Mouse (Mus musculus) midbrain, embryonic 12.5 days (tissue): Measurements from ENCODE around the gene St5. TPM values are rescaled to one million over a fixed set of nuclear protein-coding genes. Genes with fewer than 3 reads are reported as not detected.

Experiments used
- ATAC-seq: fragments of 200-750 bp; cut with Nextera tagmentation; 2 replicates; pipeline ENCODE4 v1.8.0; 2017; ENCODE audit warnings: low read depth, moderate TSS enrichment, moderate library complexity; ENCODE audit not compliant: low FRiP score
- H3K27ac ChIP-seq: fragments of 300-500 bp; sonication (generic); replicated peaks from 2 replicates; pipeline ENCODE4 v1.5.1; 2016; ENCODE audit warnings: mild to moderate bottlenecking
- H3K27me3 ChIP-seq: fragments of 300-500 bp; sonication (generic); 2 replicates; pipeline ENCODE4 v1.6.1; 2016; ENCODE audit warnings: mild to moderate bottlenecking
- H3K36me3 ChIP-seq: fragments of 300-500 bp; sonication (generic); 2 replicates; pipeline ENCODE4 v1.6.1; 2016
- H3K4me1 ChIP-seq: fragments of 300-500 bp; sonication (generic); 2 replicates; pipeline ENCODE4 v1.6.1; 2016
- H3K4me2 ChIP-seq: fragments of 300-500 bp; sonication (generic); replicated peaks from 2 replicates; pipeline ENCODE4 v1.6.1; 2016; ENCODE audit warnings: mild to moderate bottlenecking, moderate library complexity
- H3K4me3 ChIP-seq: fragments of 300-500 bp; sonication (generic); 2 replicates; pipeline ENCODE4 v1.5.1; 2016; ENCODE audit warnings: mild to moderate bottlenecking
- H3K9ac ChIP-seq: fragments of 300-500 bp; sonication (generic); replicated peaks from 2 replicates; pipeline ENCODE4 v1.6.1; 2016; ENCODE audit warnings: mild to moderate bottlenecking, moderate library complexity
- H3K9me3 ChIP-seq: fragments of 300-500 bp; sonication (generic); 2 replicates; pipeline ENCODE4 v1.6.1; 2016; ENCODE audit warnings: mild to moderate bottlenecking
- WGBS: fragments of 180-500 bp; shearing (Covaris S2); methylation state at CpG from one replicate; pipeline ENCODE4 v1.1.7; 2016; 5-methylcytosine and 5-hydroxymethylcytosine counted together
- polyA plus RNA-seq: library from polyadenylated mRNA; unstranded; fragments of >200 nt; fragmentation: Nextera tagmentation; extraction: Ambion mirVana; gene quantifications from 2 replicates; pipeline ENCODE4 v1.2.1, GENCODE M21; 2016

St5 gene
- polyA plus RNA-seq, 1 experiment from 2014 or later, result 38.1 TPM

DNA sequence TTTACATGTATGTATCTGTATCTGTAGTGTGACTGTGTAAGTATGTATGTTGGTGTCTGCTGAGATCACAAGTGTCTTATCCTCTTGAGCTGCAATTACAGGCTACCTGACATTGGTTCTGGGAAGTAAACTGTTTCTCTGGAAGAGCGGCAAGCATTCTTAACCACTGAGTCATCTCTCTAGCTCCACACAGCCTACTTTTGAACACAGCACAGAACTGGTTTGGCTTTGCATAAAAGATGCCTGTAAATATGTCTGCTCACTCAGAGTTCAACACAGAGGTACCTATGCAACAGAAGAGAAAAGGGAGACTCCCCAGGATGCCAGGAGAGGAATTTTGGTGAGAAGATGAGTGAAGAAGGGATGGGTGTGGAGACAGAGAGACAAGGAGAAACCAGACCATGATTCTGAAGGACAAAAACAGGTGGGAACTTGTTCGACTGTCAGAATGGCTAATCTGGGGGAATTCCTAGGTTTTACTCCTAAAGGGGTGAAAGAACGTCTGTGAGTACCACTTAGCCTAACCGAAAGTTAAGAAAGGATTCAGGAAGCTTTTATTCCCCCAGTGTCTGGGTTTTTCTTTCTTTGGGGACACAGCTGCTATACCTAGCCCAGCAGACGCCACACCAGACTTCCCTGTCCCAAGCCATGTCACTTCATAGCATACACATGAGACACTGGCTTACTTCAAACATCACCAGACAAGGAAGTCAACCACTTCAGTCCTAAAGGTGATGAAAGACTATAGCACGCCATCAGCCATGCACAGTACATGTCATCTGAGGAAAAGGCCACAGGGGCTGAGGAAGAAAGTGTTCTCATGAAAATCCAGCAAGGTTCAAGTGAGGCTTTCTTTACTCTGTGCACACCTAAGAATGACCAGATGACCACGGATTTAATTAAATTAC, 73.3 kb downstream of the St5 start:
- no peak overlapping the region for H3K27ac ChIP-seq
- H3K9ac ChIP-seq, result no peak overlapping the region
- 82% methylated on average over 7 of the region's 7 CpGs for WGBS
- H3K27me3 ChIP-seq, result no peaks in the 10 kb centered on the region
- no peak overlapping the region for H3K4me2 ChIP-seq
- 0 out of 2 replicates have a peak, but pooled peaks cover 3% of the 10 kb centered on the region for H3K4me1 ChIP-seq
- no peaks in the 10 kb centered on the region for H3K36me3 ChIP-seq
- no peak overlapping the region for H3K4me3 ChIP-seq
- no peaks in the 10 kb centered on the region for H3K9me3 ChIP-seq
- ATAC-seq, result no peak

DNA sequence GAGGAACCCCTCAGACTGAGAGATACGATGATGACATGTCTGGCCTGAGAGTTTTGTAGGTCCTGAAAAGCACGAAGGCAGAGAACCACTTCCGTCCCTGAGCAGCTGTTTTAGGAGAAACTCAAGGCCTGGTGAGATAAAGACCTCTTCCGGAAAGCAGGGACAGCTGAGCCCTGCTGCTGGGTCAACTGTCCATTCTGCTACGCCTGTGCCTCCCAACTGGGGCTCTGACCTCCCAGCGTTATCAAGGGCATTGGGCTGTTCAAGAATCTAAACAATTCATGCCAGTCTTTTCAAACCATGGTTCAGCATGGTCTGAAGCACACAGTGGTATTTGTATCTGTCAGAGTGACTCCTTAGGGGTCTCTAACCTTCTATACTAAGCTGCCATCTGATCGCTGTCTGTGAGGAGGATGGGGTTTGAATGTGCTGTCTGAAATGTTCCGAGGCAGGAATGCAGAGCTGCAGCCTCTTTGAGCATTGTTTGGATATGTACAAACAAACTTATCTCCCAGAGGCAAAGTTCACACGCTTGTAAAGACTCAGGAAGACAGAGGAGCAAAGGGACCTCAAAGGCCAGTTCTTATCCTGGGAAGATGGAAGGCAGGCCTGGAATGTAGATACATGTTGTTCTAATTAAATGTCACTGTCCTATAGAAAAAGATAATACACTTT, 74.3 kb downstream of the St5 start:
- Histone ChIP-seq H3K27ac (no peak overlapping the region), H3K9ac (no peak overlapping the region), H3K4me3 (no peak overlapping the region), H3K9me3 (no peaks in the 10 kb centered on the region), H3K36me3 (no peaks in the 10 kb centered on the region), H3K4me1 (0 out of 2 replicates have a peak, but pooled peaks cover 3% of the 10 kb centered on the region), H3K27me3 (no peaks in the 10 kb centered on the region), H3K4me2 (no peak overlapping the region)
- ATAC-seq, result no peak
- 42% methylated on average over 9 of the region's 9 CpGs for WGBS

DNA sequence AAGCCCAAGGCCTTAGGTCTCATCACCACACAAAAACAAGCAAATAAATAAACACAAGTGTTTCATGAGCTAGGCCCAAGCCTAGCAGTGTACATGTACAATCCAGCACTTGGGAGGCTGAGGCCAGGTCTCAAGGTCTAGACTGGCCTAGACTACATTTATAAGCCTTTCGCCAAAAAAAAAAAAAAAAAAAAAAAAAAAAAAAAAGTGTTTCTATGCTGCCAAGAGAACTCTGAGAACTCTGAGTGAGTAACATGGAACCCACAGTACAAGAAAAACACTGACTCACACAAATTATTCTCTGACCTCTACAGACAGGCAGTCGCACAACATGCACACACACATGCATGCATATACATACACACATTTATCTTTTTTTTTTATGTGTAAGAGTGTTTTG, 75.6 kb downstream of the St5 start:
- no peak for ATAC-seq
- Histone ChIP-seq H3K9ac (no peak overlapping the region), H3K4me1 (0 out of 2 replicates have a peak, but pooled peaks cover 3% of the 10 kb centered on the region), H3K9me3 (no peaks in the 10 kb centered on the region), H3K4me2 (no peak overlapping the region), H3K4me3 (no peak overlapping the region), H3K27ac (no peak overlapping the region), H3K27me3 (no peaks in the 10 kb centered on the region), H3K36me3 (no peaks in the 10 kb centered on the region)
- WGBS, result 91% methylated on average over 2 of the region's 2 CpGs

DNA sequence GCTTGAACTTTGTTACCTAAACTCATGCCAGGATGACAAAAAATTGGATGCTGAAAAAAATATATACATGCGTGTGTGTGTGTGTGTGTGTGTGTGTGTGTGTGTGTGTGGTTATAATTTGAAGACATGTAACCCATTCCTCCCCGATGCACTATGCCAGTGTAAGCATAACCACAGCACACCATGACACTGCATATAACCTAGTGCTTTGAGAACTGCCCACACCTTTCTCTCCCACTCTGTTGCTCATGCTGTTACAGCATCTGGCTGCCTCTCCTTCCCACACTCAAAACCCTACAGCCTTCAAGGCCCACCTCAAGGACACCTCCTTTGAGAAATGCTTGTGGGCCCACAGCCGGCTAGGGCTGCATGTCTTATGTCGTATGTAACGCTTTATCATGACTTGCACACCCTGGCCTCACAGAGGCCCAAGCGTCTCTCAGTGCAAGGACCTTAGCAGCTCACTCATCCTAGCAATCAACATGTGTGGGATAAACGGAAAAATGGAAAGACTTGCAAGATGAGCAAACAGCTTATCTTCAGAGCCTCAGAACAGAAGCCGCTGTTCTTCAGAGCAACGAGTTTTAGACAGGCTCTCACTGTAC, 81.1 kb downstream of the St5 start:
- H3K9ac ChIP-seq, result no peak overlapping the region
- no peak overlapping the region for H3K27ac ChIP-seq
- no peak for ATAC-seq
- no peak overlapping the region for H3K4me3 ChIP-seq
- WGBS, result 87% methylated on average over 9 of the region's 9 CpGs
- H3K4me1 ChIP-seq, result no peaks in the 10 kb centered on the region
- H3K9me3 ChIP-seq, result no peaks in the 10 kb centered on the region
- no peaks in the 10 kb centered on the region for H3K36me3 ChIP-seq
- H3K4me2 ChIP-seq, result no peak overlapping the region
- no peaks in the 10 kb centered on the region for H3K27me3 ChIP-seq

DNA sequence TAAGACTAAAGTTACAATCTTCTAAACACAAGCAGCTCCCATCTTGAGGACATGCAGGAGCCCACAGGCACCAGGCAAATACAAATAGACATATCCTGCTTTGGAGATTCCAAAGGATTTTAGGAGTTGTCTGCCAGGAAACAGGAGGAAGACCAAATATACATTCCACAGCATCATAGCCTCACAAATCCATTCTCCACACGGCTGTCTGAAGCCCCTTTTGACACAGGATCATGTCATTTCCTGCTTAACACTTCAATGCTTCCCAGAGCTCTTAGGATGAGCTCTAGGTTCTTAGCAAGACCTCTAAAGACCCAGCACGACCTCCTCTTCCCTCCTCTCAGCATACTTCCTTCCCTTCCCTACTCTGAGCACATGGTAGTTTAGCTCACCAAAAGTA, 82.4 kb downstream of the St5 start:
- Histone ChIP-seq H3K9ac (no peak overlapping the region), H3K4me2 (no peak overlapping the region), H3K36me3 (no peaks in the 10 kb centered on the region), H3K4me1 (peaks cover 11% of the 10 kb centered on the region), H3K27ac (no peak overlapping the region), H3K27me3 (no peaks in the 10 kb centered on the region), H3K4me3 (no peak overlapping the region), H3K9me3 (no peaks in the 10 kb centered on the region)
- ATAC-seq, result no peak
- WGBS, result 49% methylated on average over 2 of the region's 2 CpGs

DNA sequence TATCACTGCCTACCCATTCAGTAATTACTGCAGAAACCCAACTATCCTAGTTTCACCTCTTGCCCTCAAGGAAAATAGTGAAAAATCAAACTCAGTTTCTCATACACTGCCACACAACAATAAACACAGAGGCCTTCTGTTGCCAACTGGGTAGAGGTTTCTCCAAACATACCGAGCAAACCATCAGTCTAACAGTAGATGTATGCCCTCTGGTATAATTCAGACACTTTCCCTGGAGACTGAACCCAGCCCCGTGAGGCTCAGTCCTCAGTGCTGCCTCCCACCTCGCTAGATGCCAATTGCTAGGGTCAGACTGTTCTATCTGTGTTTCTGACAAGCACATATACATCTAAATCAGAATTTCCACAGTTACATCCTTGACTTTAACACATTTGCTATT, 83.1 kb downstream of the St5 start:
- Histone ChIP-seq H3K27me3 (no peaks in the 10 kb centered on the region), H3K9ac (no peak overlapping the region), H3K4me2 (no peak overlapping the region), H3K4me1 (peaks cover 18% of the 10 kb centered on the region), H3K9me3 (no peaks in the 10 kb centered on the region), H3K36me3 (no peaks in the 10 kb centered on the region), H3K4me3 (no peak overlapping the region), H3K27ac (no peak overlapping the region)
- ATAC-seq, result no peak
- 88% methylated on average over 3 of the region's 3 CpGs for WGBS

DNA sequence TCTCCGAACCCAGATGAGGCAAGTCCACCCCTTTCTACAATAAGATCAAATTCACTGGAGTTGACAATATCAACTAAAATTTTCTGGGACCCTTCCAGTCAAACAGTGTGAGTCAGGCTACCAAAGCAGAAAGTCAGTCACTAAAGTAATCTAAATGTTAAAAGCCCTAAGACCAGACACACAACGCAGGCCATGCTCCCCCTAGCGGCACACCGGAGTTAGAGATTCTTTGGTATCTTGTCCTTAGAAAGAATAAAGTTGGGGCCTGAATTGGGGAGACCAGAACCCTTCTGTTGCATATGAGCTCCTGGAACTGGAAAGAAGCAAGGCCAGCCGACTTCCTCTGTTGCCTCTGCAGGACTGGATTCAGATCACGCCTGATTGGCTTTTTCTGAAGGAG, 84.7 kb downstream of the St5 start:
- no peak for ATAC-seq

DNA sequence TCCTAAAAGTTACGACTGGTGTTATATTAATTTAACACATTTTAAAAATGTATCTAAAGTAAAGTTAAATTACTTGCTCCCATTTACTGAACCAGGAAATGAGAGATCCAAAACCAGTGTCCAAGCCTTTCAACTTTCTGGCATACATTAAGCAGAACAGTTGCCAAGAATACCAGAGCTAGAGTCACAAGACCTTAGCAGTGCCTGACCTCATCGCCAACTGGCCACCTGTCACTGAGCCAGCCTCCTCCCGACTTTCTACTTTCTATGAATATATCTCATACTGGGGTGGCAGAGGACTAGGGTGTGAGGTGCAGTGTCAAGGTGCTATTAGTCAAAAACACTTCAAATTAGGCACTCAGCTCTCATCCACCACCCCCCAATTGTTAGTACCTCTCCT, 85.6 kb downstream of the St5 start:
- H3K27ac ChIP-seq, result no peak overlapping the region
- H3K27me3 ChIP-seq, result no peaks in the 10 kb centered on the region
- H3K9me3 ChIP-seq, result no peaks in the 10 kb centered on the region
- H3K36me3 ChIP-seq, result no peaks in the 10 kb centered on the region
- H3K9ac ChIP-seq, result no peak overlapping the region
- no peak for ATAC-seq
- 89% methylated on average over 3 of the region's 3 CpGs for WGBS
- no peak overlapping the region for H3K4me3 ChIP-seq
- no peak overlapping the region for H3K4me2 ChIP-seq
- H3K4me1 ChIP-seq, result peaks cover 39% of the 10 kb centered on the region

More for the DNA sequence above, 84.7 kb downstream of the St5 start:
- no peaks in the 10 kb centered on the region for H3K9me3 ChIP-seq
- 21% methylated on average over 6 of the region's 6 CpGs for WGBS
- no peak overlapping the region for H3K9ac ChIP-seq
- no peak overlapping the region for H3K27ac ChIP-seq
- H3K27me3 ChIP-seq, result no peaks in the 10 kb centered on the region
- H3K4me1 ChIP-seq, result peaks cover 33% of the 10 kb centered on the region
- no peak overlapping the region for H3K4me3 ChIP-seq
- H3K36me3 ChIP-seq, result no peaks in the 10 kb centered on the region
- no peak overlapping the region for H3K4me2 ChIP-seq

DNA sequence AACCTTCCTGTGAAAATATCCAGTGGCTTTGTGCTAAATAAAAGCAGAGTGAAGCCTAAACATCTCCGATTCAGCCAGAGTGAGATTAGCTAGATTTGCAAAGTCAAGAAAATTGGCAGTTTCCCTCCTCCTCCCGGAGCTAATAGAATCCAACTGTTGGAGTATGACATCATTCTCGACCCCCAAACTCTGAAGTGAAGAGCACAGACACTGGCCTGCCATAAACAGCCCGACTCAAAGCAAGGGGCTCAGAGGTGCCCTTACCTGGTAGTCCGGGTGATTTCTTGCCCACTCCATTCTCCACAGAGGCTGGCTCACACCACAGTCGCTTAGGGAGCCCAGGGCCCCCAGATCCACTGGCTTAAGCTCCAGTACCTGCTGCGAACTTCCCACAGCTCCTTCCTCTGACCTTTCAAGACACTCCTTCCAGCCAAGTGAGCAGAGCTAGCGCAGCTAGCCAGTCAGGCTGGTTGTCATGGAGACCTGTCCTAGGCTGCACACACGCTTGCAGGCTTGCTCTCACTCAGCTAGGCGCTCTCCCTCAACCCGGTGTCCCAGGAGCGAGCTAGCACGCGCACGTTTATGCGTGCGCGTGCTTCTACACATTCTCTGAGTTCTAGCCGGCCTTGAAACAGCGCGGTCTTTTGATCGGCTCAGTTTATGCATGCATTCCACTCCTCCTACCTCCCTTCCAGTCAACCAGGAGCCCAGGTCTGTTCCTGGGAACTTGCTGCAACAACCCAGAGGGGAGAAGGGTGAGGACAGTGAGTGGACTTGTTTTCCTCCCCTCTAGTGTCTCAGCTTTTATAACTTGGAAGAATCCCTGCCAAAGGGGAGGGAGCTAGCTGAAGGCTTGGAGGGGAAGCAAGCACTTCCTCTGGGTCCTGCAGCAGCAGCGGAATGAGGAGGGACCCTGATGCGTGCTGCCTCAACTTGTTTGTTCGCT, 87.1 kb downstream of the St5 start:
- ATAC-seq, result peak; percentile 96
- under 1% methylated on average over 25 of the region's 25 CpGs for WGBS

DNA sequence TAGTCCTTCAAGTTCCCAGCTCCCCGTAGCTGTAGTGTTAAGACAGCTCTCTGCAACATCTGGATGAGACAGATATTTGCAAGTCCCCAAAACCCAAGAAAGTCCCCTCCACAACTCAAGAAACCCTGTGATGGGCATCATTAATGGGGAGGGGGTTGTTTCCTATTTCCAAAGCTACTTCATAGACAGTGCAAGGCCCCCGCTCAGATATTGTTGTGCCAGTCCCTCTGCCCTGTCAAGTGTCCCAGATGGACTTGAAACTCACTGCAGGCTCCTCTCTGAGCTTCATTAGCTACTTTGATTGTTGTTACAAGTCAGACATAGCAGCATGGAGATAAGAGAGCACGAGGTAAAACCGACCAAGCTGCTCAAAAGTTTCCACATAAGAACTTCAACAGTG, 87.8 kb downstream of the St5 start:
- Histone ChIP-seq H3K9me3 (no peaks in the 10 kb centered on the region), H3K4me2 (peak overlapping the region; percentile 64), H3K4me3 (peak overlapping the region; percentile 40), H3K36me3 (no peaks in the 10 kb centered on the region), H3K9ac (peak overlapping the region; percentile 49; the same call in 1 of the 2 replicates), H3K4me1 (peaks cover 57% of the 10 kb centered on the region), H3K27ac (peak overlapping the region; percentile 84), H3K27me3 (no peaks in the 10 kb centered on the region)
- no peak for ATAC-seq
- WGBS, result 24% methylated on average over 4 of the region's 4 CpGs

More for the DNA sequence above, 87.1 kb downstream of the St5 start:
- H3K9ac ChIP-seq, result peak overlapping the region; percentile 49
- no peaks in the 10 kb centered on the region for H3K36me3 ChIP-seq
- H3K4me1 ChIP-seq, result peaks cover 55% of the 10 kb centered on the region
- H3K27me3 ChIP-seq, result no peaks in the 10 kb centered on the region
- H3K27ac ChIP-seq, result peak overlapping the region; percentile 84
- peak overlapping the region; percentile 64 for H3K4me2 ChIP-seq
- no peaks in the 10 kb centered on the region for H3K9me3 ChIP-seq
- peak overlapping the region; percentile 40 for H3K4me3 ChIP-seq

DNA sequence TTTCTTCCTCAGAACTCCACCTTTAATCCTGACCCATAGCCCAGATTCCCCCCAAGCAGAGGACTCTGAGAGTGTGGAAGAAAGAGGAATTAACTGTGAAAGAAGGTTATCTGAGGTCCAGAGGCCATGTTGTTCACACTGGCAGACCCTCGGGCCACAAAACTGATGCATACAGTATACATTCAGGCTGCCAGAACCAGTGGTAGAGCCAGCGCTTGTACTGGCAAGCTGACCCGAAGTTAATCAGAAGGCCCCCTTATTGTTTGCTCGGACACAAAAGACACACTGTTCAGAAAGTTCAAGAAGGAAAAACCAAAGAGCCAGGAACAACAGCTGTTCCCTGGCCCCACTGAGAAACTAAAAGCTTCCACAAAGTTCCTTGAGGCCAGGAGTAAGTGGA, 88.5 kb downstream of the St5 start:
- peak overlapping the region; percentile 49; the same call in 1 of the 2 replicates for H3K9ac ChIP-seq
- peaks cover 63% of the 10 kb centered on the region for H3K4me1 ChIP-seq
- 24% methylated on average over 4 of the region's 4 CpGs for WGBS
- ATAC-seq, result no peak
- H3K9me3 ChIP-seq, result no peaks in the 10 kb centered on the region
- H3K36me3 ChIP-seq, result no peaks in the 10 kb centered on the region
- H3K27ac ChIP-seq, result peak overlapping the region; percentile 84
- H3K27me3 ChIP-seq, result no peaks in the 10 kb centered on the region
- H3K4me2 ChIP-seq, result peak overlapping the region; percentile 64
- peak overlapping the region; percentile 12; the same call in 1 of the 2 replicates for H3K4me3 ChIP-seq
